Mouse (Mus musculus): ENCODE data around the gene Gprin1. TPM values are rescaled to one million over a fixed set of nuclear protein-coding genes. Genes with fewer than 3 reads are reported as not detected.
"Not testable (repeated sequence)": the region's sequence is repeated elsewhere in the genome, so short reads cannot be mapped to it uniquely, and the experiment has no call there.

The Gprin1 gene
- polyA plus RNA-seq, 1 experiment from 2014 or later = 7.5 TPM

GRCm38 (mm10) chr13:54789561-54790397 is 40.1 kb upstream of the Gprin1 start:
- peaks cover 6% of the 10 kb centered on the region; the same call in 1 of the 2 replicates for H3K4me1 ChIP-seq (replicated peaks; ENCODE audit: control insufficient read depth, insufficient read depth, low read length)
- peak overlapping the region; percentile 55 for H3K9ac ChIP-seq (ENCODE audit: low read depth, low read length)
- no peaks in the 10 kb centered on the region for H3K9me3 ChIP-seq (ENCODE audit: control insufficient read depth, low read length)
- ATAC-seq (ENCODE audit: low FRiP score) (peak; percentile 68), DNase-seq (ENCODE audit: low spot score) (peak; percentile 63)
- peak overlapping the region; percentile 98 for H3K4me2 ChIP-seq (replicated peaks; ENCODE audit: low read depth, low read length)
- 1% methylated on average over 38 of the region's 38 CpGs for WGBS
- H3K4me3 ChIP-seq (ENCODE audit: low read depth, low read length) = peak overlapping the region; percentile 51
- no peak overlapping the region for H3K27ac ChIP-seq (ENCODE audit: low read depth, low read length)
- peaks cover 13% of the 10 kb centered on the region for H3K27me3 ChIP-seq (ENCODE audit: control insufficient read depth, insufficient read depth, low read length)
- no peaks in the 10 kb centered on the region for H3K36me3 ChIP-seq (ENCODE audit: control insufficient read depth, insufficient read depth, low read length)

GRCm38 (mm10) chr13:54788740-54789560 is 39.3 kb upstream of the Gprin1 start, which contains the start of gene Tspan17:
Gene Tspan17 (plus strand): TSS chr13:54789377.
- H3K27ac ChIP-seq (ENCODE audit: low read depth, low read length) = no peak within 1 kb of the TSS
- ATAC-seq (ENCODE audit: low FRiP score) (peak; percentile 90), DNase-seq (ENCODE audit: low spot score) (peak; percentile 99)
- 3% methylated on average over 48 of the region's 49 CpGs for WGBS
- H3K4me2 ChIP-seq (replicated peaks; ENCODE audit: low read depth, low read length) = peak within 1 kb of the TSS; percentile 98
- peak within 1 kb of the TSS; percentile 55 for H3K9ac ChIP-seq (ENCODE audit: low read depth, low read length)
- H3K36me3 ChIP-seq (ENCODE audit: control insufficient read depth, insufficient read depth, low read length) = no peaks in the 10 kb centered on the region
- peaks cover 11% of the 10 kb centered on the region for H3K27me3 ChIP-seq (ENCODE audit: control insufficient read depth, insufficient read depth, low read length)
- no peaks in the 10 kb centered on the region for H3K9me3 ChIP-seq (ENCODE audit: control insufficient read depth, low read length)
- peak within 1 kb of the TSS; percentile 51 for H3K4me3 ChIP-seq (ENCODE audit: low read depth, low read length)
- H3K4me1 ChIP-seq (replicated peaks; ENCODE audit: control insufficient read depth, insufficient read depth, low read length) = peaks cover 6% of the 10 kb centered on the region; the same call in 1 of the 2 replicates

GRCm38 (mm10) chr13:54787591-54787990 is 37.9 kb upstream of the Gprin1 start:
- H3K9ac ChIP-seq (ENCODE audit: low read depth, low read length); H3K27ac ChIP-seq (ENCODE audit: low read depth, low read length); H3K4me3 ChIP-seq (ENCODE audit: low read depth, low read length); H3K36me3 ChIP-seq (ENCODE audit: control insufficient read depth, insufficient read depth, low read length); H3K4me1 ChIP-seq (replicated peaks; ENCODE audit: control insufficient read depth, insufficient read depth, low read length); H3K4me2 ChIP-seq (replicated peaks; ENCODE audit: low read depth, low read length); ATAC-seq (ENCODE audit: low FRiP score); H3K9me3 ChIP-seq (ENCODE audit: control insufficient read depth, low read length); DNase-seq (ENCODE audit: low spot score): not testable (repeated sequence)
- WGBS = 89% methylated on average over 2 of the region's 2 CpGs
- peaks cover 11% of the 10 kb centered on the region for H3K27me3 ChIP-seq (ENCODE audit: control insufficient read depth, insufficient read depth, low read length)

GRCm38 (mm10) chr13:54783698-54784097 is 34.0 kb upstream of the Gprin1 start, which contains the start of gene Eif4e1b:
Gene Eif4e1b (plus strand): TSS chr13:54783998.
- H3K36me3 ChIP-seq (ENCODE audit: control insufficient read depth, insufficient read depth, low read length) = no peaks in the 10 kb centered on the region
- DNase-seq (ENCODE audit: low spot score) = no peak
- WGBS = 90% methylated on average over 4 of the region's 4 CpGs

DNA sequence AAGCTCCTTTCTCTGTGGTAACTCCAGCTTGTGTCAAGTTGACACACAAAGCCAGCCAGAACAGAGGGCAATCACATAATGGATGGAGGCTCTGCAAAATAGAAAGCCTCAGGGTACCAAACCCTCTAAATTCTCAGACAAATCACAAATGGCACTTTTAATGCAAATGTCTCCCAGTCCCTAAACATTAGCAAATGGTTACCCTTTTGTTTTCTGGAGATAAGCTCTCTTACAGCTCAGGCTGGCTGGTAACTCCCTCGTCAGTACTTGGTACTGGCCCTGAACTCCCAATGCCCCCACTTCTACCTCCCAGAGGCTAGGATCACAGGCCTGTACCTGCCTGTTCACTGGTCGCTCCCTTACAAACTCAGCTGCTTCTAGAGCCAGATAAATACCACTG is 33.6 kb upstream of the Gprin1 start:
- 38% methylated on average over 2 of the region's 2 CpGs for WGBS
- no peak overlapping the region for H3K27ac ChIP-seq (ENCODE audit: low read depth, low read length)
- no peak overlapping the region for H3K4me3 ChIP-seq (ENCODE audit: low read depth, low read length)
- H3K4me2 ChIP-seq (replicated peaks; ENCODE audit: low read depth, low read length) = no peak overlapping the region
- no peaks in the 10 kb centered on the region for H3K36me3 ChIP-seq (ENCODE audit: control insufficient read depth, insufficient read depth, low read length)
- no peak overlapping the region for H3K9ac ChIP-seq (ENCODE audit: low read depth, low read length)
- no peak for DNase-seq (ENCODE audit: low spot score)
- H3K9me3 ChIP-seq (ENCODE audit: control insufficient read depth, low read length) = no peaks in the 10 kb centered on the region
- no peaks in the 10 kb centered on the region for H3K4me1 ChIP-seq (replicated peaks; ENCODE audit: control insufficient read depth, insufficient read depth, low read length)
- ATAC-seq (ENCODE audit: low FRiP score) = no peak
- H3K27me3 ChIP-seq (ENCODE audit: control insufficient read depth, insufficient read depth, low read length) = no peaks in the 10 kb centered on the region

More at GRCm38 (mm10) chr13:54783698-54784097, 34.0 kb upstream of the Gprin1 start, which contains the start of gene Eif4e1b:
- no peak for ATAC-seq (ENCODE audit: low FRiP score)
- no peak within 1 kb of the TSS for H3K9ac ChIP-seq (ENCODE audit: low read depth, low read length)
- no peaks in the 10 kb centered on the region for H3K9me3 ChIP-seq (ENCODE audit: control insufficient read depth, low read length)
- H3K4me3 ChIP-seq (ENCODE audit: low read depth, low read length) = no peak within 1 kb of the TSS
- no peak within 1 kb of the TSS for H3K27ac ChIP-seq (ENCODE audit: low read depth, low read length)
- no peaks in the 10 kb centered on the region for H3K27me3 ChIP-seq (ENCODE audit: control insufficient read depth, insufficient read depth, low read length)
- no peak within 1 kb of the TSS for H3K4me2 ChIP-seq (replicated peaks; ENCODE audit: low read depth, low read length)
- no peaks in the 10 kb centered on the region for H3K4me1 ChIP-seq (replicated peaks; ENCODE audit: control insufficient read depth, insufficient read depth, low read length)

DNA sequence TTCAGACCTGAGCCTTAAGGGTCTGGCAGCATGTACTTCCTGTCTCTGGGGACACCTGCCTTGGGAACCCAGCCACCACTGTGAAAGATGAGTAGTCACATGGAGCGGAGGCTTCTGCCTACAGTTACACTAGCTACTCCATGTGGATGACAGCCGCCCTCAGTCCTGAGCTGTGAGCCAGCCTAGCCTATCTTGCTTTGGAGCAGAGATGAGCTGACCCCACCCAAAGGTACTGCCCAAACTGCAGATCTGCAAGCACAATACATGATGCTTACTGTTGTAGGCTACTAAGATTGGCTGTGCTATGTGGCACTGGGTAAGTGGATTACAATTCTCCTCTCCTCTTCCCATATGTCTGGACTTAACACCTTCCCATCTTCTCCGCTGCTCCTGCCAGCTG is 31.4 kb upstream of the Gprin1 start:
- H3K27ac ChIP-seq (ENCODE audit: low read depth, low read length) = no peak overlapping the region

GRCm38 (mm10) chr13:54780592-54780991 is 30.9 kb upstream of the Gprin1 start:
- ATAC-seq (ENCODE audit: low FRiP score) (no peak), DNase-seq (ENCODE audit: low spot score) (no peak)
- Histone ChIP-seq H3K27me3 (ENCODE audit: control insufficient read depth, insufficient read depth, low read length) (no peaks in the 10 kb centered on the region), H3K4me2 (replicated peaks; ENCODE audit: low read depth, low read length) (no peak overlapping the region), H3K27ac (ENCODE audit: low read depth, low read length) (no peak overlapping the region), H3K9ac (ENCODE audit: low read depth, low read length) (no peak overlapping the region), H3K9me3 (ENCODE audit: control insufficient read depth, low read length) (no peaks in the 10 kb centered on the region), H3K4me3 (ENCODE audit: low read depth, low read length) (no peak overlapping the region), H3K4me1 (replicated peaks; ENCODE audit: control insufficient read depth, insufficient read depth, low read length) (no peaks in the 10 kb centered on the region), H3K36me3 (ENCODE audit: control insufficient read depth, insufficient read depth, low read length) (no peaks in the 10 kb centered on the region)
- 81% methylated on average over 3 of the region's 3 CpGs for WGBS

More for the DNA sequence above, 31.4 kb upstream of the Gprin1 start:
- no peak for DNase-seq (ENCODE audit: low spot score)
- H3K4me3 ChIP-seq (ENCODE audit: low read depth, low read length) = no peak overlapping the region
- no peaks in the 10 kb centered on the region for H3K27me3 ChIP-seq (ENCODE audit: control insufficient read depth, insufficient read depth, low read length)
- H3K4me1 ChIP-seq (replicated peaks; ENCODE audit: control insufficient read depth, insufficient read depth, low read length) = no peaks in the 10 kb centered on the region
- WGBS = 89% methylated on average over 3 of the region's 3 CpGs
- H3K9ac ChIP-seq (ENCODE audit: low read depth, low read length) = no peak overlapping the region
- H3K36me3 ChIP-seq (ENCODE audit: control insufficient read depth, insufficient read depth, low read length) = no peaks in the 10 kb centered on the region
- ATAC-seq (ENCODE audit: low FRiP score) = no peak
- H3K9me3 ChIP-seq (ENCODE audit: control insufficient read depth, low read length) = no peaks in the 10 kb centered on the region
- H3K4me2 ChIP-seq (replicated peaks; ENCODE audit: low read depth, low read length) = no peak overlapping the region

DNA sequence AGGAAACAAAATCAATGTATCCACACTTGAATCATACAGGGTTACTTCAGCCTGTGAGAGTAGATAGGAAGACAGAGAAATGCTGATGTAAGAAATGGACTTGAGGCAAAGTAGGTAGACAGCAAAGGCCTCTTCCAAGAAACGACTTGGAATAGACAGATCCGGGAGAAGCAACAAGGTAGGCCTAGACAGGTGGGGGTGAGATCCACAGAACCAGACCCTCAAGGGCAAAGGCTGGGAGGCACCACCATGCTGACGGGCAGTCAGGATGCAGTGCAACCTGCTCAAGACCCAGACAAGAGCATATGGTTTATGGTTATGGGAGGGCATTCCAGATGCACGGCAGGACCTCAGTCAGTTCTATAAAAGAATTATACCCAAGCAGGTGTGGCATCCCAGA is 17.3 kb upstream of the Gprin1 start:
- Histone ChIP-seq H3K4me3 (ENCODE audit: low read depth, low read length) (no peak overlapping the region), H3K9me3 (ENCODE audit: control insufficient read depth, low read length) (no peaks in the 10 kb centered on the region), H3K4me2 (replicated peaks; ENCODE audit: low read depth, low read length) (no peak overlapping the region), H3K36me3 (ENCODE audit: control insufficient read depth, insufficient read depth, low read length) (no peaks in the 10 kb centered on the region), H3K4me1 (replicated peaks; ENCODE audit: control insufficient read depth, insufficient read depth, low read length) (peaks cover 8% of the 10 kb centered on the region), H3K27ac (ENCODE audit: low read depth, low read length) (no peak overlapping the region), H3K9ac (ENCODE audit: low read depth, low read length) (no peak overlapping the region), H3K27me3 (ENCODE audit: control insufficient read depth, insufficient read depth, low read length) (peaks cover 39% of the 10 kb centered on the region)
- no peak for ATAC-seq (ENCODE audit: low FRiP score)
- WGBS = 76% methylated on average over 4 of the region's 4 CpGs
- DNase-seq (ENCODE audit: low spot score) = no peak
